Mouse (Mus musculus) adrenal gland, postnatal 25 days (tissue): Measurements from ENCODE around the gene Pkn1. TPM values are rescaled to one million over a fixed set of nuclear protein-coding genes. Genes with fewer than 3 reads are reported as not detected.

Experiments
- DNase-seq: peaks from one replicate; pipeline ENCODE4 v3.0.0; 2021; ENCODE audit warnings: mixed read lengths
- total RNA-seq: library from RNA; stranded (reverse); gene quantifications from 2 replicates; pipeline ENCODE4 v1.2.3, GENCODE M21; 2021

Gene Pkn1
- total RNA-seq, 1 experiment from 2014 or later: 146 TPM

- DNase-seq: no peak
Measured at GRCm38 (mm10) chr8:83693609-83694236, 5.3 kb downstream of the Pkn1 start.

- no peak for DNase-seq
Measured at GRCm38 (mm10) chr8:83689264-83689663, 9.7 kb downstream of the Pkn1 start.

- DNase-seq: no peak
Measured at GRCm38 (mm10) chr8:83684517-83684916, 14.5 kb downstream of the Pkn1 start.

- DNase-seq: no peak
Measured at GRCm38 (mm10) chr8:83681099-83681498, 17.9 kb downstream of the Pkn1 start.

GRCm38 (mm10) chr8:83680603-83681002 lies 18.4 kb downstream of the Pkn1 start:
- DNase-seq: no peak

GRCm38 (mm10) chr8:83679866-83680265 lies 19.1 kb downstream of the Pkn1 start:
- DNase-seq: no peak

- DNase-seq: no peak
Measured at GRCm38 (mm10) chr8:83674497-83674896, 24.5 kb downstream of the Pkn1 start.

- DNase-seq: no peak
Measured at GRCm38 (mm10) chr8:83672936-83673335, 26.0 kb downstream of the Pkn1 start.

GRCm38 (mm10) chr8:83669013-83669412 lies 30.0 kb downstream of the Pkn1 start:
- no peak for DNase-seq

GRCm38 (mm10) chr8:83668010-83668916 lies 30.7 kb downstream of the Pkn1 start:
- peak; percentile 61 for DNase-seq

GRCm38 (mm10) chr8:83667526-83667925 lies 31.5 kb downstream of the Pkn1 start:
- no peak for DNase-seq

GRCm38 (mm10) chr8:83666866-83667234 lies 32.1 kb downstream of the Pkn1 start:
- DNase-seq: no peak

GRCm38 (mm10) chr8:83665969-83666865 lies 32.8 kb downstream of the Pkn1 start, which contains the start of gene Ptger1:
Ptger1 (plus strand) TSS chr8:83666678.
- DNase-seq: peak; percentile 53

- no peak for DNase-seq
Measured at GRCm38 (mm10) chr8:83664931-83665625, 33.9 kb downstream of the Pkn1 start.

- no peak for DNase-seq
Measured at GRCm38 (mm10) chr8:83664096-83664495, 34.9 kb downstream of the Pkn1 start.

GRCm38 (mm10) chr8:83662421-83662826 lies 36.6 kb downstream of the Pkn1 start:
- peak; percentile 87 for DNase-seq

GRCm38 (mm10) chr8:83660995-83661680 lies 37.8 kb downstream of the Pkn1 start:
- DNase-seq: no peak

GRCm38 (mm10) chr8:83660545-83660944 lies 38.4 kb downstream of the Pkn1 start:
- DNase-seq: no peak

- no peak for DNase-seq
Measured at GRCm38 (mm10) chr8:83656484-83657246, 42.3 kb downstream of the Pkn1 start.

GRCm38 (mm10) chr8:83656043-83656442 lies 42.9 kb downstream of the Pkn1 start:
- no peak for DNase-seq
